Mouse (Mus musculus): ENCODE measurements around the gene Megf11.

DNA sequence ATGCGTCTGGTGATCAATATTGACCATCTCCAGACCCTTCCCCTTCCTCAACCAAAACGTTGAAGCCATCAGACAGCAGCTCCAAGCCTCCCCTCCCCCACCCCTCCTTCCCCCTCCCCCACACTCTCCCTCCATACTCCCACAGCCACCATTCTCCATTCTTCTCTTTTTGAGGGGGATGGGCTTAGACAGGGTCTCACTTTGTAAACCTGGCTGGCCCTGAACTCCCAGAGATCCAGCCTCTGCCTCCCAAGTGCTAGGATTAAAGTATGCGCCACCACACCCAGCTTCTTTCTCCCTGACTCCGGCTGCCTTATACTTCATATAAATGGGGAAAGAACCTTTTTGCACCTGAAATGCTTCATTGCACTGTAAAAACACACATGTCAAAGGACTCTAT lies 166.6 kb downstream of the Megf11 start:
- TF ChIP-seq GATA1 (IDR thresholded peaks at IDR 0.05; ENCODE audit: borderline replicate concordance, low read length) (no peak), FLI1 (IDR thresholded peaks at IDR 0.05; ENCODE audit: low read length) (no peak)

Data from megakaryocyte, embryonic 14.5 days (primary cell).